Mouse (Mus musculus): ENCODE data around the gene Dock6. TPM values are rescaled to one million over a fixed set of nuclear protein-coding genes. Genes with fewer than 3 reads are reported as not detected.

Dock6 gene
- total and polyA plus RNA-seq, 3 experiments = 0.79 to 3.6 (median 3.3) TPM

- Histone ChIP-seq H3K27ac (ENCODE audit: insufficient read depth, low read depth) (no peak overlapping the region), H3K9ac (ENCODE audit: insufficient read depth, low read depth) (no peak overlapping the region)
- peak; percentile 10 for DNase-seq (ENCODE audit: extremely low read depth)
Measured at GRCm38 (mm10) chr9:21889229-21889628, 36.8 kb upstream of the Dock6 start.

GRCm38 (mm10) chr9:21876601-21877000, 24.2 kb upstream of the Dock6 start:
- DNase-seq (ENCODE audit: extremely low read depth) = peak; percentile 24
- H3K4me2 ChIP-seq (ENCODE audit: insufficient read depth, low read depth, poor library complexity, severe bottlenecking) = no peak overlapping the region
- peaks cover 31% of the 10 kb centered on the region for H3K27me3 ChIP-seq (replicated peaks)
- no peaks in the 10 kb centered on the region for H3K79me2 ChIP-seq (replicated peaks; ENCODE audit: control insufficient read depth, extremely low read depth, insufficient read depth, poor library complexity, severe bottlenecking)
- H3K9me3 ChIP-seq (replicated peaks; ENCODE audit: low read length) = peaks cover 7% of the 10 kb centered on the region
- dilution Hi-C loops (cut with MboI; ENCODE audit: extremely low pct_ligation_motif_present, extremely low pct_unique_long_range_greater_than_20kb, low sequenced_read_pairs) = no loop called here
- H3K9ac ChIP-seq (ENCODE audit: insufficient read depth, low read depth) = no peak overlapping the region
- TF ChIP-seq NRF1 (IDR thresholded peaks at IDR 0.05; ENCODE audit: low read depth, low read length) = no peak
- TF ChIP-seq ZKSCAN1 (IDR thresholded peaks at IDR 0.05; ENCODE audit: borderline replicate concordance, low read depth, low read length) = no peak
- TF ChIP-seq CTCF (conservative IDR thresholded peaks at IDR 0.05 in 1 of 2, IDR thresholded peaks at IDR 0.05 in 1 of 2; ENCODE audit: low read depth in 2 of 2, low read length in 2 of 2) = peak in 1 of 2 experiments; percentile 56; a peak in 2 of 4 replicates
- no peak for TF ChIP-seq UBTF (IDR thresholded peaks at IDR 0.05; ENCODE audit: low read depth, low read length)
- no peak for TF ChIP-seq POLR2A (IDR thresholded peaks at IDR 0.05; ENCODE audit: low read depth, low read length)
- TF ChIP-seq SMC3 (IDR thresholded peaks at IDR 0.05; ENCODE audit: low read depth, low read length) = peak; percentile 14; the same call in 1 of the 2 replicates
- no peak for TF ChIP-seq MEF2A (IDR thresholded peaks at IDR 0.05; ENCODE audit: borderline replicate concordance, low read depth, low read length)
- TF ChIP-seq USF1 (IDR thresholded peaks at IDR 0.05; ENCODE audit: low read depth, low read length) = no peak
- TF ChIP-seq MAFK (IDR thresholded peaks at IDR 0.05; ENCODE audit: insufficient replicate concordance, low read length) = no peak
- peak; percentile 49 for TF ChIP-seq RAD21 (IDR thresholded peaks at IDR 0.05; ENCODE audit: low read depth, low read length)
- no peak for TF ChIP-seq POLR2AphosphoS2 (IDR thresholded peaks at IDR 0.05; ENCODE audit: low read depth, low read length)
- no peak for TF ChIP-seq TCF12 (IDR thresholded peaks at IDR 0.05; ENCODE audit: low read depth, low read length)
- TF ChIP-seq ELF1 (IDR thresholded peaks at IDR 0.05; ENCODE audit: low read depth, low read length) = no peak
- no peak for TF ChIP-seq CHD1 (IDR thresholded peaks at IDR 0.05; ENCODE audit: low read depth, low read length)
- no peak overlapping the region for H3K27ac ChIP-seq (ENCODE audit: insufficient read depth, low read depth)
- no peaks in the 10 kb centered on the region for H3K36me3 ChIP-seq (replicated peaks in 1 of 2; ENCODE audit: control insufficient read depth in 1 of 2, insufficient read depth in 1 of 2, low read length in 1 of 2)
- H3K4me3 ChIP-seq (replicated peaks in 1 of 3; ENCODE audit: low read depth in 2 of 3, low read length in 2 of 3, poor library complexity in 1 of 3) = no peak overlapping the region
- in situ Hi-C loops (cut with MboI; ENCODE audit: low pct_ligation_motif_present, low pct_unique_long_range_greater_than_20kb, low sequenced_read_pairs) = no loop called here
- no peaks in the 10 kb centered on the region for H3K4me1 ChIP-seq (ENCODE audit: control insufficient read depth in 1 of 2, insufficient read depth in 2 of 2)

More at GRCm38 (mm10) chr9:21889229-21889628, 36.8 kb upstream of the Dock6 start:
- H3K9me3 ChIP-seq (replicated peaks; ENCODE audit: low read length) = no peaks in the 10 kb centered on the region
- dilution Hi-C loops (cut with MboI; ENCODE audit: extremely low pct_ligation_motif_present, extremely low pct_unique_long_range_greater_than_20kb, low sequenced_read_pairs) = no loop called here
- no peaks in the 10 kb centered on the region for H3K36me3 ChIP-seq (replicated peaks in 1 of 2; ENCODE audit: control insufficient read depth in 1 of 2, insufficient read depth in 1 of 2, low read length in 1 of 2)
- H3K4me3 ChIP-seq (replicated peaks in 1 of 3; ENCODE audit: low read depth in 2 of 3, low read length in 2 of 3, poor library complexity in 1 of 3) = no peak overlapping the region
- no peaks in the 10 kb centered on the region for H3K79me2 ChIP-seq (replicated peaks; ENCODE audit: control insufficient read depth, extremely low read depth, insufficient read depth, poor library complexity, severe bottlenecking)
- in situ Hi-C loops (cut with MboI; ENCODE audit: low pct_ligation_motif_present, low pct_unique_long_range_greater_than_20kb, low sequenced_read_pairs) = no loop called here
- H3K4me2 ChIP-seq (ENCODE audit: insufficient read depth, low read depth, poor library complexity, severe bottlenecking) = no peak overlapping the region
- peak; percentile 38 for TF ChIP-seq RAD21 (IDR thresholded peaks at IDR 0.05; ENCODE audit: low read depth, low read length)
- TF ChIP-seq SMC3 (IDR thresholded peaks at IDR 0.05; ENCODE audit: low read depth, low read length) = peak; percentile 52
- TF ChIP-seq ETS1 (conservative IDR thresholded peaks at IDR 0.05; ENCODE audit: low read depth, low read length) = no peak
- TF ChIP-seq CTCF (conservative IDR thresholded peaks at IDR 0.05 in 1 of 2, IDR thresholded peaks at IDR 0.05 in 1 of 2; ENCODE audit: low read depth in 2 of 2, low read length in 2 of 2) = peak in 1 of 2 experiments; percentile 76; a peak in 2 of 4 replicates
- H3K27me3 ChIP-seq (replicated peaks) = peaks cover 45% of the 10 kb centered on the region
- H3K4me1 ChIP-seq (ENCODE audit: control insufficient read depth in 1 of 2, insufficient read depth in 2 of 2) = 0 out of 4 replicates have a peak, but pooled peaks cover 0 to 3% of the 10 kb centered on the region in 2 experiments
